Mouse (Mus musculus) adrenal gland, adult 2 months (tissue): ENCODE measurements around the gene Acpp. TPM values are rescaled to one million over a fixed set of nuclear protein-coding genes. Genes with fewer than 3 reads are reported as not detected.
"Not testable (repeated sequence)": the region's sequence is repeated elsewhere in the genome, so short reads cannot be mapped to it uniquely, and the experiment has no call there.

ENCODE experiments used
- DNase-seq: peaks from one replicate; pipeline ENCODE4 v3.0.0; 2021
- long read RNA-seq: library from polyadenylated mRNA; stranded (forward); transcript quantifications from one replicate; pipeline ENCODE4 v2.0.0, GENCODE M21; 2021
- polyA plus RNA-seq: library from polyadenylated mRNA; depleted of rRNA; stranded (reverse); fragments of >200 nt; gene quantifications from 2 replicates; pipeline ENCODE4 v1.2.3, GENCODE M21; 2012; rRNA removed
- total RNA-seq, 2 experiments: library from RNA; stranded (reverse); gene quantifications; 2 replicates each; pipeline ENCODE4 v1.2.3; 2021

The Acpp gene
- total RNA-seq (10 to 100 TPM in 1 of 2 experiments, under 1 TPM in 1; 0.55 to 18.2 TPM), polyA plus RNA-seq (9.6 and 16.8 TPM in 2 replicates)
- long read RNA-seq, result 0 reads

DNA sequence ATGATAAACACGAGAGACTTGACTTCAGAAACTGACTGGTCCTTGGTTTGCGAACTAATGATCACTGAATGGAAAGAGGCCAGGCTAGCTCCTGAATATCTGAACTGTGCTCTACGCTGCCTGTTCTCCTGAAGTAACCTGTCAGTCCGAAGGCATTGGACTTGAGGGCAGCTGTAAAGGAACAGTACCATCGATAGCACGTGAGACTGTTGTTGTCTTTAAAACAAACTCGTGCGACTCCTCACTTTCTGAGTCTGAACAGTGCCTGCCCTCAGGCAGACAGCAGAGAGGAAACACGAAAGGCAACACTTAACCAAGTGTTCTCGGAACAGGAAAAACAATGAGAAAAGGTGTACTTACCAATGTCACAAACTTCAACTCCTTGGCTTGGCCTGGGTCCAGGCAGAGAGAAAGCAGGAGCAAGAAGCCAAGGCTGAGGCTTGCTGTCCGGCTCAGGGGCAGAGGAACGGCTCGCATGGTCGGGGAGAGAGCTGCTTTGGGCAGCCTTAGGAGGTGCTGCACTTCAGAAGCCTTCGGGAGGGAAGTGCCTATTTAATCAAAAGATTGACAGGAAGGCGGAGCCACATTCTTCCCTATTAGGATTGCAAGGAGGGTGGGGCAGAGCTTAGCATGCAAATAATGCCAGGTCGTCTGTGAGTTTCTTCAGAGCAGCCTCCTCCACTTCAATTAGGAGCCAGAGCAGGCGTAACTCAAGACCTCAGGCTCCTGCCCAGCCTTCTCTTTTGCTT lies at the start of gene Acpp:
TSS of gene Acpp (minus strand) at position 566 of the 749 bp plus-strand sequence.
- peak; percentile 55 for DNase-seq

- DNase-seq, result no peak
These were observed 45.1 kb upstream of the Acpp start for GRCm38 (mm10) chr9:104382571-104383170.

DNA sequence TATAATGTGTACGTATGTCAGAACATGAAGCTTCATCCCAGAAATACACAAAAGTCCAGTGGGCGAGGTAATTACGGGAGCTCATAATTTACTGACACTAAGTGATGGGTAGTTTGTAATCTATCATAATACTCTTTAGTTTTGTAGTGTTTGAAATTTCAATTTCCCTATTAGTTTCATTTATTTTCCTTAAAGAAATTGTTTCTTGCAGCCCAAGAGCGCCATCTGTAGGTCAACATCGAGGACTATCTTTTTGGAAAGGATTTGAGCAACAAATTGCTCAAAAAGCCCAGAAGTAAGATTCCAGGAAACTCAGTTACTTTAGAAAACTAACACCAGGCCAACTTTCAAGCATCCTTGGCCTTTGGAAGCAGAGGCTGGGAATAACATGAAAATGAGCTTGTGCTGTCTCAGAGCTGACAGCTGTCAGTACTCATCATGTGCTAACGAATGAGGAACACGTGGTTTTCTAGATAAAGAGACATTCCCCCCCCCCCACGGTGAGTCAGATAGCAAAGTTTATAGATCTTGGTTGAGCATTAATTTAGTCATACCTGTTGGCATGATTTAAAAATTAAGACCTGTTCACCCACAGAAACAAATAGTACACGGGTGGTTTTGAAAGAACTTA lies 42.1 kb upstream of the Acpp start:
- DNase-seq, result no peak

DNA sequence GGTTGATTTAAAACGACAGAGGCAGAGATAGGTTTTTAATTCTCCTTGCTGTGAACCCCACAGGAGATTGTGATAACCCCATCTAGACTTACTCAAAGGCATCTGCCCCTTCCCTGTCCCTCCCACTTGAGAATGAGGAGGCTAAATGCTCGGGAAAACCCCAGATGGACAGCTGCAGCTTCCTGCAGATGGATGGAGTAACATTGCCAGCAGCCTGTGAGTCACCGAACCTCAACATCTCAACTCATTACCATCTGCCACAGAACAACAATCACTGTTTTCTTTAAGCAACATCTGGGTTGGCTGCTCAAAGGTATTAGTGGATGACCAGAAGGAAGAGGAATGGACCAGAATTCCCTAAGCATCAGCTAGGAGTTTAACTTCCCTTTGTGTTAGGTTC lies 38.0 kb upstream of the Acpp start:
- DNase-seq, result no peak

- peak; percentile 30 for DNase-seq
These were observed 35.7 kb upstream of the Acpp start for GRCm38 (mm10) chr9:104373253-104373652.

DNA sequence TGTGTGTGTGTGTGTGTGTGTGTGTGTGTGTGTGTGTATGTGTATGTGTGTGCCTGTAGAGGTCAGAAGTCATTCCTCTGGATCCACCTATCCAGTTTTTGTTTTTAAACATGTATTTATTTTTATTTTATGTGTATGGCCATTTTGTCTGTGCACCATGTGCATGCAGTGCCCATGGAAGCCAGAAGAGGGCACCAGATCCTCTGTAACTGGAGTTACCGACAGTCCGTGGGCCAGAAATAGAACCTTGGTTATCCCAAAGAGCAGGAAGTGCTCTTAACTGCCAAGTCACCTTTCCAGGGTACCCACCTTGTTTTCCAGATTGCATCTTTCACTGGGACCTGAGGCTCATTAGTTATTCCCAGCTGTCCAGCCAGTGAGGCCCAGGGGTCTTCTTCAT lies 29.4 kb upstream of the Acpp start:
- no peak for DNase-seq

GRCm38 (mm10) chr9:104361951-104362350 lies 24.4 kb upstream of the Acpp start:
- DNase-seq, result not testable (repeated sequence)

DNA sequence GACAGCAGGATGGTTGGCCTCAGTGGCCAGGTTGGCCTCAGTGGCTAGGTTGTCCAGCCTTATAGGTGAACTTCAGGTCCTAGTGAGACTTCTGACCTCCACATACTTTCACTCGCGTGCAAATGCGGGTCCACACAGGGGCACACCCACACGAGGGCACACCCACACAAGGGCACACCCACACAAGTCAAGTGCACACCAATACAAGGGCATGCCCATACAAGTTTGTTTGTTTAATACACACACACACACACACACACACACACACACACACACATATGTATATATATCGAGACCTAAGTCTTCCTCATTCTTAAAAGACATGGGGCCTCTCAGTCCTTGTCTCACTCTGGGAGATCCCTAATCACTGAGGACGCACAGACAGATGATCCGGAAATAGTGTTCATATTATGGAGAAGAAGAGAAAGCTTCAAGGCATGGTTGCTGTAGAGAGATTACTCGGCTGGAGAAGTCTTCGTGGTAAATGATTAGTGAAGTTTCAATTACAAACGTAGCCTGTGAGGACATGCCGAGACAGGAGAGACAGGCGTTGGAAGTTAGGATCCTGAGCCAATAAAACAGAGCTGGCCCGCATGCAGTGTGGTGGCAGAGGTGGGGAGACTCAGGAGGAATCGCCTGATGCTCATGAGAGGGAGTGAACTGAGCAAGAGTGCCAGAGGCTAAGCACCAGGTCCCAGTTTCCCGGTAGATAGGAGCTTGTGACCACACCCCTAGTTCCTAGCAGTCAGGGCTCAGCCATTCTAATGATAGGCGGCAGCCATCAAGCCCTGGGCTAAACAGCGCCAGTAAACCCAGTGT lies 23.7 kb upstream of the Acpp start:
- no peak for DNase-seq

DNA sequence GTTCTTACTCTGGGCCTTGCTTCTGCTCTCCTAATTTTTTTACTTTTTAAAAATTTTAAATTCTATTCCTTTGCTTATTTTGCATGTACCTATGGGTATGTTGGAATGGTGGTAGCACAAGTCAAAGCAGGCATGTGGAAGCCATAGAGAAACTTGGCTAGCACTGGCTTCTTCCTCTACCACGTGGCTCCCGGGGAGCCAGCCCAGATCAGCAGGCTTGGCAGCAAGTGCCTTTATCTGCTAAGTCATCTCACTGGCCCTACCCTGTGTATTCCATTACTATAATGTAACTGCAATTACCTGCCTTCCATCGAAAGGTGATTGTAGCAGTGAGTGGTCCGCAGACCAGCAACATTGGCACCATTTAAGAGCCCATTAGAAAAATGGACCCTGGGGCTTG lies 22.8 kb upstream of the Acpp start:
- no peak for DNase-seq

DNA sequence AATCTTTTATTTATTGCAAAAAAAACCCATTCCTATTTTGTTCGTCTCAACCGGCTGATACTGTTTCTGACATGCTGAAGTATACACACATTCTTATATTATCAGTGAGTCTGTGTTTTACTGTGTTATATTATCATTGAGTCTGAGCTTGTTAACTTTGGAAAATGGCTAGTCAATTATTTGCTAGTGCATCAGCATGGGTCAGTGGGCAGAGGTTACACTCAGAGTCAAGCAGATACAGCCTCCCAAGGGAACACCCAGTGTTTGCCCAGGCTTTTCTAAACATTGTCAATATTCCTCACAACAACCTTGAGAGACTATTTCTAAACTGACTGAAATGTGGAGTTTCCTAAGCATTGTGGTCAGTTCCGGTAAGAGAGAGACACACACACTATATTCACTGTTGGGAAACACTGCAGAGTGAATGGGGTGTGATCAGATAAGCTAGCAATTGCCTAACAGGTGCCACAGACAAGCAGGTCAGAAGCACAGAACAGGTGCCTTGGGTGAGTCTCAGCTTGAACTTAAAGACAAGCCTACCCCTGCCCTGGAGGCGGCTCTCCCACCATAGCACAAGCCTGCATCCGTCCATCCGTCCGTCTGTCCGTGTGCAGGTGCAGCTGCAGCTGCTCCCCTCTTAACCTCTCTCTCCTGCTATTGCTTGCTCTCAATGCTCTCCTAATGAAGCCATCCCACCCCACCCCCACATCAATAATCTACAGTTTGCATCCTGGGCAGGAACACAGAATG lies 18.1 kb upstream of the Acpp start:
- DNase-seq, result no peak

DNA sequence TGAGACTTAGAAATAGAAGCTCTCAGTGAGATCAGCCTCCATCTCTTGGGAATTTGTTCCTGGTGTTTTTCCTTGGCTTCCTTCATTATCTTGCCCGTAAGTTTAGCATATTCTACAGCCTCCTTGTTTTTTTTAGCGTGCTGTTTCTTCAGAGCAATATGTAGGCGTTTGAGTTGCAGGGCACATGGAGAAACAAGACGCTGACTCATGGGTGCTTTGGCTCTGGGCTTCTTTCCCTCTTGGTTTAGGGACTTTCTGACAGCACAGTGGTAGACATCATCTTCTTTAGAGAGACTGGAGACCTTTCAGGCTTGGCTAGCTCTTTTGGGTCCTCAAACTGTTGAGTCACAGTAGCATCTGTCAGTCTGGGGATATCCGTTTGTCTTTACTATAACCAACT lies 6.6 kb upstream of the Acpp start:
- no peak for DNase-seq

GRCm38 (mm10) chr9:104339483-104339882 lies 1.9 kb upstream of the Acpp start:
- DNase-seq, result no peak

DNA sequence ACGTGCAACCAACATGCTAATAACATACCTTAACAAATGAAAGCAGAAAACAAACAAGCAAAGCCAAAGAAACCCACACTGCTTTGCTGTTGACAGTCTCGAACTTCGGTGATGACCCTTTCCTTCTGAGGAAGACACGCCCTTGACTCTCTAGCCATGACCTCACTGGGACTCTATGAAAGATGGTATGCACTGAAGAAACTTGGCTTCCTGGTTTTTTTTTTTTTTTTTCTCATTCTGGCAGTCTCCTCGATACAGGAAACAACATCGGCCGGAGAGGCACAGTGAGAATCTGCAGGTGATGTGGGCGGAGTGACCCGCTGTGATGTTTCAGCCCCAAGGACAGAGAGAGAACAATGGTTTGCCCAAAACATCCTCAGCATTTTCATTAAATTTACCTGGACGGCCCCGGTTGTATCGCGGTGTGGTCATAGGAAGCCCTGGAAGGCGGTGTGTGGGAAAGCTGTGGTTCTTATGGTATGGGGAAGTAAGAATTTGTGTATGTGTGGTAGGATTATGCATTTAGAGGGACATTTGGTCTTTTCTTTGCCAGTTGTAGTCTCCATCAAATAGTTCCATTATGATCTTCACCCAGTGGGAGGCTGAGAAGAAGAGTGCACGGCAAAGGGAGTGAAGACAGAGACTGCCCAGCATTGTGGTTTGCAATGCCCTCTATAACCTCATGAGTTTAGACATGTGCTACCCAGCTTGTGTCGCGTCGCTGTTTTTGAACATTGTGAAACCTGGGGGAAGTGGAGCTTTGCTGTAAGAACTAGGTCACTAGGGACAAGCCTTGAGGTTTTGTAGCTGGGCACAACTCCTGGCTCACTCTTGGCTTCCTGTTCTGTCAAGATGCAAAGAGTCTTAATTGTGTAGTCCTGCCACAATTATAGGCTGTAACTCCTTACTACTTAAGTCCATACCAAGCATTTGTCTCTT lies 1.2 kb upstream of the Acpp start:
- peak; percentile 11 for DNase-seq

DNA sequence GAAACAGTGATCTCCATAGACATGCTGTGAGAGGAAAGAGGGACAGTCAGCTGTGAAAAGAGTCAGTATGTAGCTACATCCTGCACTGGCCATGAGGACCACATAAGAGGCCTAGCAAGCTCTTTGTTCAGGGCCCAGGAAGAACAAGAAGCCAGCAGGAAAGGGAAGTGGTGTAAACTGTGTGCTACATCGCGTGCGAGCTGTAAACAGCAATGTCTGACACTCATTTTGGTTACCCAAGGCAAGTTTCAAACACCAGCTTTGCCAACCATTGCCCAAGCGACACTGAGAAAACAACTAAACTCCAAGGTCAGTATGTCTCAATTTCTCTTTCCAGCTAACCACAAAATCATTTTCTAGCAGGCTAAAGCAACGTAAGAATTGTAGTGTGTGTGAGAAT lies 6.2 kb downstream of the Acpp start:
- peak; percentile 18 for DNase-seq

DNA sequence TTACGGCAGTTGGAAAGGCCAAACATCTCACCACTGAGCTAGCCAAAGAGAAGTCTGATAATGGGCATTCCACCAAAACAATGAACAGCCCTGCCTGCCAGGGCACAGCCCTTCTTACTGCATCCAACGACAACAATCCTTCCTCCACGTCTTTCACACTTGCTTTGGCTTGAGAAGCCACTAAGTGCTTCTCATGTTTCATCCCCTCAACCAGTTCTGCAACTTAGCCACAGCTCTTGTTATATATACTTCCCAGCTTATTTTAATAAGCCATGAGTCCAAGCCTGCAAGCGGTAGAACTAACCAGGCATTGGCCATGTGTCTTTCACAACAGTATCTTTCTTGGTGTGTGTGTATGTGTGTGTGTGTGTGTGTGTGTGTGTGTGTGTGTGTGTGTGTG lies 8.9 kb downstream of the Acpp start:
- DNase-seq, result no peak

DNA sequence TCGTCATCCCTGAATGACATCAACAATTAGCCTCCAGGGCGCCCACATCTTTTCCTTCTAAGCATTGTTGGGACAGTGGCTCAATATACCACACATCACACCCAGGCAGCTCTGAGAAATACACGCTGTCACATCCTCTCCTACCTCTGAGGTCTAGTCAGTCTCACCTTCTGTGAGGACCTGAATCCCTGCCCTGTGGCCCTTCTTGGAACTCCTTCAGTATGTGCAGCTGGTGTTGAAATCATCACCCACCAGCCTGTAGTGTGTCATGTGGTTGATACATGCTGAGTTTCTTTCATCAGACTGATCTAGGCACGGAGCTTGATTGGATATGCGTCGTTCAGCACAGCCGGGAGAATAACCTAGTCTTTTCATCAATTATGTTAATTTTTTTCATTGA lies 16.0 kb downstream of the Acpp start:
- no peak for DNase-seq

GRCm38 (mm10) chr9:104316351-104316750 lies 21.2 kb downstream of the Acpp start:
- DNase-seq, result no peak

- peak; percentile 6 for DNase-seq
These were observed 22.0 kb downstream of the Acpp start for GRCm38 (mm10) chr9:104315499-104315898.

- peak; percentile 59 for DNase-seq
These were observed 30.8 kb downstream of the Acpp start for GRCm38 (mm10) chr9:104306734-104307133.

- DNase-seq, result no peak
These were observed 32.0 kb downstream of the Acpp start for GRCm38 (mm10) chr9:104305333-104306111.
